Mouse (Mus musculus) c-Kit-positive CD71-negative TER-119-negative erythroid progenitor cells, embryonic 14.5 days (primary cell): ENCODE results near the gene Tmem150b.

Experiments
- DNase-seq: peaks from one replicate; pipeline ENCODE4 v3.0.0-alpha.2; 2013; ENCODE audit warnings: low read depth

Gene Tmem150b

DNA sequence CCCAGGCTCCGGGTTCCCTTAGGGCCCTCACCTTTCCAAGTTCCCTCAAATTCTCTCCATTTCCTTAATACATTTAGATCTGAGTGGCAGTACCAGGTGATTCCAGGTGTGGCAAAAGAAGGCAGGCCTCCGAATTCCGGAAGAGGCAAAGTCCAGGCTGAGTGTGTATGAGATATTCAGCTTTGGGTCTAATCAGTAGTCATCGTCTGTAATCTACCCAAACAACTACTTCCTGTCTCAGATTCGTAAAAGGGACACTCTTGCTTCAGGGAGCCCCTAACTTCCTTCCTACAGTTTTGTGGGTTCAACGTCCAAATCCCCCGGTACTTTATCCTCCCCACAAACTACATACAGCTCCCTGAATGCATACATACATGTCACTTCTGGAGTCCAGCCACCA, at the start of gene Tmem150b:
Gene Tmem150b (minus strand): TSS at position 81 of the 400 bp plus-strand sequence.
- DNase-seq: no peak

DNA sequence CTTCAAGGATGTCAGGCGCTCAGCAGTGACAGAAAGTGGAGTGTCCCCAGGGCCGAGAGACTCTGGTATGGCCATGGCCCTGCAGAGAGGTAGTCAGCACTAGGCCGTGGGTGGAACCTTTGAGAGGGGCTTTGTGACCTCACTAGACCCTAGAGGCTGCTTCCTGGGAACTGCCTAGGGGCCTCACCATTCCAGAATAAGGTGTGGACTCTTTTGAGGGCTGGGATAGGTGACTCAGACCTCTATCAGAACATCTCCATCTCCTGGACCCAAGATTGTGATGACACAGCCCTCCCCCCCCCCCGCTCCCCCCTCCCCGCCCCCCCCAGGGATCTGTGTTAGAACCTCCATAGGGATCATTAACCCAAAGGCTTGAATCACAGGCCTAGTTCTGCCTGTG, 46.2 kb upstream of the Tmem150b start, which contains the start of gene Fam71e2:
Gene Fam71e2 (minus strand): TSS at position 101 of the 400 bp plus-strand sequence.
- DNase-seq: no peak

DNA sequence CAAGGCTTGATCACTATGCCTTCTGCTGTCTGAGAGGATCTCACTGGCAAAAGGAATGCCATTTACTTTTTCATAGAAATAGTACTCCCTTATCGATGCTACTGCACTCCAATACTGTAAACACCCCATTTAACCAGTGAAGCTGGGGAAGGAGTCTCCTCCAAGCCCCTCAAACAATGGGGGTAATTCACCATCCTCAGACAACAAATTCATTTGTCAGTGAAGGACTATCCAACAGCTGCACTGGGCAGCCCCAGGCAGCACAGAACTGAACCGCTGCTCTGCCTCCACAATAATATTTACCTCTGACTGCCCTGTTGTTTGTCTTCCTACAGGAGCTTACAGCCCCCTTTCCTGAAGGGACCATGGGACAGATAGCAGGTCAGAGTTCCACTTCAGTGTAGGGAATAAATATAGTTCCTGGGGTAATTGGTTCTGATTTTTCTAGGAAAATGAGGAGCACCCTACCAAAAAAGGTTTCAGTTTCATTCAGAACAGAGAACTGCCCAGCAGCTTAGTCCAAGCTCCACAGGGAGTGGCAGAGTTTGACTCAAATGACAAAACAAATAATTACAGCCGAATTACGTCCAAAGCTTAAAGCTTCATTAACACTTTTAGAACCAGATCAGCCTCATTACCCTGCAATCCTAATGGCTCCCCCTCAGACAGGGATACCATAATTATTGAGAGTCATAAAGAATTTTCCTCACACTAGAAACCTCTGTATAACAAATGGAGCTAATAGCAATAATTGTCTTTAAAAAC, 40.1 kb upstream of the Tmem150b start:
- no peak for DNase-seq

DNA sequence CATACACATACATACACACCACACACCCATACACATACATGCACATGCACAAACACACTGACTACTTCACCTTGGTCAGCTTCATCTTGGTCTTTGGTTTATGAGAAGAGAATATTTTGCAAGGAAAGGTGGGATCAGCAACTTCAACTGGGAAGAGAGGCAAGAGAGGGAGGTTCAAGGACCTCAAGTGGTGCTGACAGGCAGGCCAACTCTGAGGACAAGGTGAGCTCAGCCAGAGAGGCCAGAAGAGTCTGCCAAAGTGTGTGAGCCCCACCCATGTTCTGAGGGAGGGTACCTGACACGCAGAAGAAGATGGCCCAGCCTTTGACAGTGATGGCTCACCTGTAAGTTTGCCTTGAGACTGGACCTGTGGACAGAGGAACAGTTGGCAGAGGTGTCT, 34.6 kb upstream of the Tmem150b start:
- no peak for DNase-seq

DNA sequence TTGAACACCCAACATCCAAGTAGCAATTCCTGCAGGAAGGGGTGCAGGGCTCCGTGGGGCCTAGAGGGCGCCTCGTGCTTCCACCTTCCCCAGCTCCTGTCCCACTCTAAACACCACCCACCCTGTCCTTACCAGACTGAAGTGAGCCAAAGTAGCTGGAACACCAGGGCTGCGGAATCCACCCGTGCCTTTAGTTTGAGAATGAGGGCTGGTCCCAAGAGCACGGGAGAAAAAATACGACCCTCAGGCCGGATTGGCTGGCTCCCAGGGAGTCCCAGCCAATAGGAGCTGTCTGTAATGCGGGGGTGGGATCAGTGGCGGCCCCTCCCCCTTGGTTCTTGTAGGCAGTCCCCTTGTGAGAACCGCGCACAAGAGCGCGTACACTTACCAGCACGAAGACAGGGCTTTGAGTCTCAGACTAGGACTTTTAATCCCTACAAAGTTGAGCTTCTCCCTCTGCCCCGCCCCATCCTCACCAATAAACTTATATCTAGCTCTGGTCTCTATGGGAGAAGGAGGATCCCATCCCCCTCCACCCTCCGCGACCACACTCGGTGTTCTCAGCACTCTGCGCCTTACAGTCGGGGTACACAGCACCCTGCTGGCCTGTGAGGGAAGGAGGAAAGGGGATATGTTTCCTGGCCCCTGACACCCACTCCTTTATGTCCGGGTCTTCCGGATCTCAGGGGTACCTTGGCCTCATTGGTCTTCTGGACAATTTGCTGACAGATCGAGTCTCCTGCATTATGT, 27.9 kb upstream of the Tmem150b start, which contains the start of gene Cox6b2:
Gene Cox6b2 (minus strand): TSS at position 274 of the 750 bp plus-strand sequence.
- peak; percentile 86 for DNase-seq

DNA sequence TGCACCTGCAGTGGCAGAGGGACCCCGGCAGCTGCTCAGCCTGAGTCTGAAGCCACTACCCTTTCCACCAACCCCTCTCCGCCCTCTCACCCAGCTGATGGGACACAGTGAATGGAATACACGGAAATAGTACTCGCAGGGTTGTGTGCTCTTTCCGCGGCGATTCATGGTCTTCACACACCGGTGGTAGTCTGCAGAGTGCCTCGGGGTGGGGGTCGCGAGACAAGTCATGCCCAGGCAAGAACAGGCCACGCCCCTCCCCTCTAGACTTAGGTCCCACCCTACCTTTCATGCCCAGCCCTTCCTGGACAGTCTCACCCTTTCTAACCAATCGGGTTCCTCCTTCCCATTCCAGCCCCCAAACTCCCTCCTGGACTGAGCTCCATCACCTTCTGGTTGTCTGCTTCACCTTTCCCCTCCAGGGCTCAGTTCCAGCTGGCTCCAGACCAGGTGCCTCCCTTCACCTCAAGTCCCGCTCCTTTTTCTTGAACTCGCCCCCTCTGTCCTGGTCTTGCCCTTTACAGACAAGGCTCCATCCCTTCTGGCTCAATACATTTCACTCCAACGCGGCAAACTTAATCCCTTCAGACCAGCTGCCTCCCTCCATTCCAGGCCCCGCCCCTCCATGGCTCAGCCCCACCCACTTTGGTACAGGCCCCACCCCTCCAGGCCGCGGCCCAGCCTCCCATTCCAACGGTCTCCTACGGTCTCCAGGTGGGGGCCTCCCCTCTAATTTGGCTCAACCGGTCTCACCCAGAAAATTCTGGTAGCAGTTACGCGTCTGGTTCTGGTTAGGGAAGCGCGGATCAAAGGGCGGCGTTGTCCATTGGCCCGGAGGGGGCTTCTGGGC, 27.1 kb upstream of the Tmem150b start:
- DNase-seq: no peak

DNA sequence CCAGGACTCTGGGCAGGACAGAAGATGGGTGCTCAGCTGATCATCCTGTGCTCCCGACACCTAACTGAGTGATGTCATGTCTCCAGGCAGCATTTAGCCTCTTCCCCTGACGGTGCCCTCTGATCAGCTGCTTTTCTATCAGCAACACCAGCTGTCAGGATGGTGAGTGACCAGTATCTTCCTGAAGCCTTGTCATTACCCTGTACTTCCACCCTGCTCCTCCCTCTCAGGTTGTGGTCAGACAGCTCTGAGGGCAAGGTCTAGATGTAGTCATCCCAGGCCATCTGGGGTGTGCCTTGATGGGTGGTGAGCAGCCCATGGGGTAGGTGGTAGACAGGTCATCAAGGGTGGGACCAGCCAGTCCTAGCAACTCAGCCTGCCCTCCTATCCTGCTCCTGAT, 24.1 kb upstream of the Tmem150b start:
- no peak for DNase-seq

DNA sequence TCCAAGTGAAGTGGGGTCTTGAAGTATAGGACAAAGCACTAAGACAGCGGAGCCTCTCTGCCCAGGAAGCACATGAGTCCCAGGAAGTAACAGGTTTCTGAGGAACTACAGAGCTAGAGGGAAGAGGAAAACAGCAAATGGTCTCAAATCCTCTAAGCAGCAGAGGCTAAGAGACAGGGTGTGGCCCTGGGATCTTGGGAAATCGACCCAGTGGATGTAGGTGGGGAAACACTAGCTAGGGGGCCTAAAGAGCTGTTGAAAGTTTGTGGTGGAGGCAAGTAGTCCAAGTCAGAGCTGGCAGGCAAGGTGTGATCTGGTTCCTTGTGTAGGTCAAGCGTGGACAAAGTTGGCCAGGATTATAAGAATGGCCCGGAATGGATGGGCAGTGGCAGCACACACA, 23.3 kb upstream of the Tmem150b start:
- no peak for DNase-seq

DNA sequence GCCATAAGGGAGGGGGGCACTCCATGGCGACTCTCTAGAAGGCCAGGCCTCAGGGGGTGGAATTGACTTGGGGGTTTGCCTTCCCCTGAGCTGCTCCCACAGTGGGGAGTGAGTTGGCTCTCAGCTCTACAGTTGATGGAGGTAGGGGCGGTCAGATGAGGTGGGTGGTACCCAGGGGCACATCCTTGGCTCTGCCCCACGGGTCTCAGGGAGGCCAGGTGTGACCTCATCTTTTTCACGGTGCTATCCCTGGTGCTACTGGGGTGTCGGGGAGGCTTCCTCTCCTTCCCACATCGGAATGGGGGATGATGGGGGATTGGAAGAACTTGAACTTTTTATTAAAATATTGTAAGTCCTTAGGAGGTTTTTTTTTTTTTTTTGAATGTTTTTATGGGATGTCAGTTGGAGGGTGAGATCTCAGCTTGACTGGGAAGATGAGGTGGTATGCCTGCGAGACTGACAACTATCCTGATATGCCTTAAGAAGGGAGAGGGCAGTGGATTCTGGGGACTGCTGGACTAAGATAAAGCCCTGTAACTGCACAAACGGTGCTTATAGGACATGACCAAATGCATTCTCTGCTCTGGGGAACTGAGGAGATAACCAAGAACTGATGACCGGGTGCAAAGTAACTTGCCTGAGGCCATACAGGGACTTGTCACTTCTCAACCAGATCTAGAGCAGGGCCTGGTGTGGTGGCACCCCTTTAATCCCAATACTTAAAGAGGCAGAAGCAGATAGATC, 22.3 kb upstream of the Tmem150b start:
- no peak for DNase-seq

DNA sequence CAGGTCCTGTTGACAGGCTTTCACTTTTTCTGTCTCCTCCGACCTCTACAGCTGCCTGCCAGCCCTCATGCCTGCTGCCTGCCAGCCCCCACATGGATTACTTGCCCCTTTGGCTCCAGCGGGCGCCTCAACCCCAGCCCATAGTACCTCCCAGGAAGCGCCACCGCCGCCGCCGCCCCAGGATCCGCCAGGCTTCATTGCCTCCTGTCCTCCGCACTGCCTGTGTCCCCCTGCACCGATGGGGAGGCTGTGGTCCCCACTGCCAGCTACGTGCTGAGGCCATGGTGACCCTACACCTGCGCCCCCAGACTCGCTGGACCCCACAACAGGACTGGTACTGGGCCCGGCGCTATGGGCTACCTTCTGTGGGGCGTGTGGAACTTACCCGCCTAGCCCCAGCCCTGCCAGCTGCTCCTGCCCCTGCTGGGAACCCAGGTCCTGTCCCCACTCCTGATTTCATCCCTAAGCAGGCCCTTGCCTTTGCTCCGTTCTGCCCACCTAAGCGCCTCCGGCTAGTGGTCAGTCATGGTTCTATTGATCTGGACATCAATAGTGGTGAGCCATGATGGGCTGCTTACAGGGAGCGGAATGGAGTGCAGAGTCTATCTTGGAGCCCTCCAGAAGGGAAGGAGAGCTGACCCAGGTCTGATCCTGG, 21.4 kb upstream of the Tmem150b start:
- no peak for DNase-seq

DNA sequence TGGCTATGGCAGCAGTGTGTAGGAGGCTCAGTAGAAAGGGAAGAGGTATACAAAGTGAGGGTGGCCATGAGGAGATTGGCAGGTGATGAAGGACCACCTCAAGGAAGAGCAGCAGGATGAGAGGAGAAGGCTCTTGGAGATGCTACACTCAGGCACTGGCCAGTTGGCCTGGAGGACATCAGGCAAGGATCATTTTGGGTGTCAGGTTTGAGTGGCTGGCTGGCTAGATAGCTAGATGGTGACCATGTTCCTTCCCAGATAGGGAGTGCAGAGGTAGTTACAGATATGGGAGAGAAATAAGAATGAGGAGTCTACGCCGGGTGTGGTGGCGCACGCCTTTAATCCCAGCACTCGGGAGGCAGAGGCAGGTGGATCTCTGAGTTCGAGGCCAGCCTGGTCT, 19.8 kb upstream of the Tmem150b start:
- no peak for DNase-seq

DNA sequence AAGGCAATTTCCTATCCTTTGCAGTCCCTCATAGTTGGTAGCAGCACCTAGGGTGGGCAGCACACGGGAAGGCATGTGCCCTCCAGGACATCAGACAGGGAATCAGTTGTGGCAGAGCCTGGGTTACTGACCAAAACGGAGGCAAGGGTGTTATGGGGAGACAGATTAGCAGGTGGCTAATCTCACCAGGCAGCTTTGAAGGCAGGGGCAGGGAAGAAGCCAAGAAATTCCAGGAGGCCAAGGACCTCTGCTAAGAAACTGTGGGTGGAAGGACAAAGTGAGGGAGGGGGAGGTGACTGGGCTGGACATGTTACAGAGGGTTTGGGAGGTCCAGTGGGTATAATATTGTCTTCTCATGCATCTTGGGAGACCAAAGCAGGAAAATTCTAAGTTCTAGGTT, 18.3 kb upstream of the Tmem150b start:
- DNase-seq: no peak

DNA sequence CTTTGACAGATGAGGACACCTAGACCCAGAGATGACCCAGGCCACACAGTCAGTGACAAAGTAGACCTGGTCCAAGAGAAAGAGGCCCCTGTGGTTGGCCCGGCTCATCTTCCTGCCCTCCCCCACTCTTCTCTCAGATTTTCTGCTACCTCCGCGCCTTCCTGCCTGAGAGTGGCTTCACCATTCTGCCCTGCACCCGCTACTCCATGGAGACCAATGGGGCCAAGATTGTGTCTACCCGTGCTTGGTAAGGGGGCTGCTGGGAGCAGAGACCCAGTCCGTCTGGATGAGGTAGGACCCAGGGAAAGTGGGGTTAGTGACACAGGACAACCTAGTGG, 17.4 kb upstream of the Tmem150b start:
- no peak for DNase-seq

DNA sequence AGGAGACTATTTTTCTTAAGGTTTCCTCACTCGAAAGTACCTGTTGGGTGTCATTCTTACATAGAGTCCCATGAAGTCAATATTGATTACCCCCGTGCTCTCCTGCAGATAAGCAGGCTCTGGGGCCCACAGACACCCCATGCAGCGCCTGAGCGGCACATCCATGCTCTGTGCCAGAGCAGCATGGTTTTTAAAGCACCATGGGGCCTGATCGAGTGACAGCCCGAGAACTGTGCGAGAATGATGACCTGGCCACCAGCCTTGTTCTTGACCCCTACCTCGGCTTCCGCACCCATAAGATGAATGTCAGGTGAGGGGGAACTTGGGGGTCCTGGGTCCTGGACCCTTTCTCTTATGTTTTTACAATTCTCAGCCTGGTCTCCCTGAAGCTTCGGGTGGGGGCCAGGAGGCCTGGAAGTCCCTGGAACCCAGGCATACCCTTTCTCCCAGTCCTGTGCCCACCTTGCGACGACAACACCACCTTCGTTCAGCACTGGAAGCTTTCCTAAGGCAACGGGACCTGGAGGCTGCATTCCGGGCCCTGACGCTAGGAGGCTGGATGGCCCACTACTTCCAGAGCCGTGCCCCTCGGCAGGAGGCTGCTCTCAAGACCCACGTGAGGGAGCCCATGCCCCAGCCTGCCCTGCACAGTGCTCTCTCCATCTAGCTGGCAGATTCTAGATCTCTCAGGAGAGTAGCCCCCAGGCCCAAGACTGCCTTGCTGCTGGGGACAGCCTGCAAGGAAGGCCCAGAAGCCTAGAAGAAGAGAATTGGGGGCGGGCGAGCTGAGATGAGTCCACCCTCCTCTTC, 16.8 kb upstream of the Tmem150b start:
- no peak for DNase-seq

DNA sequence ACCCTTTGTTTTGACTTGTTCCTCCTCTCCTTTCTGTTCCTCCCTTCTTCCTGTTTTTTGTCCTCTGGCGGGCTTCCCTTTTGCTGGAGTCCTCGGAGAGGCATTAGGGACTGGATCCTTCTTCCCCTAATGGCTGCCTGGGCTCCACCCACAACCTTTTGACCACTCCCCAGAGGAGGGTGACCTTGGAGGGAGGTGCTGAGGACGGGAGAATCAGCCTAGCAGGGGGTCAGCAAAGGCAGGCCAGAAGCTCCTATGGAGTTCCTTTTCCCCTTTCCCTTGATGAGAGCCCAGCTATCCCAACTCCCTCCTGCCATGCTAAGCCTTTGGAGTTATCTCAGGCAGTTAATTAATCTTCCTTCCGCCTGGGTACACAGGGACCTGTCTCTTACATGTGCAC, 16.1 kb upstream of the Tmem150b start:
- DNase-seq: no peak

DNA sequence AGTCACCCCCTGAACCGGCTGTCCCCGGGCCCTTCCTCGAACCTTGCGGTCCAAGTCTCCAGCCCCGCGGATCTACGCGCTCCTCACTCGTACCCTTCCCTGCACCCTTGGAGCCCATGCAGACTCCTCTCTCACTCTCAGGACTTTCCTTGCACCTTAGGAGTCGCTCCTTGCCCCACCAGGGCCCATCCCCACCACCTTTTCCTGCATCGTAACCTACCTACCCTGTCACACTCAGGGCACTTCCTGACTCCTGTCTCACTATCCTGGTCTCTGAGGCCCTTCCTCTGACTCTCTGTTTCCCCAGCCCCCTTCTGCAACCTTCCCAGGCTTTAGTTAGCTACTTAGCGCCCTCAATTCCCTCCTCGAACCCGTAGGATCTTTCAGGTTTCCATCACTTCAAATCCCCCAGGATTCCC, 15.3 kb upstream of the Tmem150b start:
- no peak for DNase-seq

DNA sequence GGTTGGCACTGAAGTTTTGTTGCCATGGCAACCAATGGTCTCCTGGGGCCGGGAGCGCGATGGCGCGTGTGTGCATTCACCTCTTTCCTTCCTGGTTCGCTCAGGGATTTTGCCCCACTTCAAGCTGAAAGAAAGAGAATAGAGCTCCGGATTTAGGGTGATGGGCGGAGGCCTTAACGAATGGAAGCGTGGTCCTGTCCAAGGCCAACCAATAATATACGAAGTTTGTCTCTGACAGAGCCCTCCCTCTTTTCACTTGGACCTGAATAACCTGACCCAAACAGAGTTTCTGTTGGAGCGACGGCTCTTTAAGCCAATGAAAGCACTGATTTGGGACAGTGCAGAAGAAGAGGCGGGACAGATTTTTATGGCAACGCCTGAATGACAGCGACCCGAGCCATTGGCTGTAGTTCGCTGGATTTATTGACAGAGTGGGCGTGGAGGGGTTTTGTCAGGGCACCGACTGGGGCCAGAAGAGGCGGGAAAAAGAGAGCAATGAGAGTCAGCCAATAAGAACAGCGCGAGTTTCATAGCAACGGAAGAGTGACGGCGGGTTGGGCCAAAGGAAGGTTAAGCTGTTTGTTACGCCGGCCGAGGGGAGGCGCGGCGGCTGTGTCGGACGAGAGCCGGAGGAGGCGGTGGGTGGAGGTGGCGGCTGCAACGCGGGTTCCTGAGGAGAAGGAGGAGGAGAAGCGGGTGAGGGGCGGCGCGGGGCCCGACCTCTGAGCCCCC, 14.7 kb upstream of the Tmem150b start, which contains the start of gene Kmt5c:
Gene Kmt5c (plus strand): TSS at position 572 of the 732 bp plus-strand sequence.
- DNase-seq: peak; percentile 99

DNA sequence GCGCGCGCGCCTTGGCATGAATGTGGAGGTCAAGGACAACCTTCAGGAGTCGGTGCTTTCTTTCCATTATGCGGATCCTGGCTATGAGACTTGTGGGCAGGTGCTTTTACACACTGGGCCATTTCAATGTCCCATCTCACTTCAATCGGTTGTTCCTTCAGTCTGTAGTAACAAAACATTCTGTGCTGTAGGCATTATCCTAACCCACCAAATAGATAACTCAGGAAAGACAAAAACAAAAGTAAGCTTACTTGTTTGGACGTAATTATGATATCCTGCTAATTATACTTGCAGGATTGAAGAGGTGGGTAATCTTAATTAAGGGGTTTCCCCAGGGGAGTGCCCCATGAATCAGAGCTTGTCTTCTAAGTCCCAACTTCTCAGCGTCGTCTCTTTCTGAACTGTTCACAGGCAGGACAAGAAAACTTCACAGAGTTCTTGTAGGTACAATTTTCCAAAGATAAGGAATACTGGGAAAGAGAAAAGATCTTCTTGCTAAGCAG, 14.0 kb upstream of the Tmem150b start:
- DNase-seq: no peak

DNA sequence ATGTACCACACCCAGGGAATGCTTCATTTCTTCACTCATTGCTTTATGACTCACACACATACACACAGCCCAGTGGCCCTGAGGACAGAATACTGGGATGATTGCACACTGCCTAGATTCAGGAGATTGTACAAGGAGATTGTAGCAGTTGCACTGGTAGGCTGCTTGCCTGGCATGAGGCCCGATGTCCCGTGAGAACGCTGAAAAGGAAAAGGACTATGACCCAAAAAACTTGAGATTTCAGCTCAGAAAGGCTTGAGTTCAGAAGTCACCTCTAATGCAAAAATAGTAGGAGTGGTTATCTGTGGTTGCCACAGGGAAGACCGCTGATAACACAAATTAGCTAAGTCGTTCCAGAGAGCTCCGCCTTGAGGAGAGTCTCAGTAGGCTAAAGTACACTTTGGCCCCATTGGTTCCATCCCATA, 7.9 kb upstream of the Tmem150b start:
- DNase-seq: no peak
